Mouse (Mus musculus) neutrophil, adult 65 days (primary cell): Measurements from ENCODE around the gene Ccnjl. TPM values are rescaled to one million over a fixed set of nuclear protein-coding genes. Genes with fewer than 3 reads are reported as not detected.

Source experiments
- total RNA-seq: library from RNA; stranded (reverse); gene quantifications from 2 replicates; pipeline ENCODE4 v1.2.4, GENCODE M21; 2023

Ccnjl gene
- 0.66 TPM in 1 of 2 replicates, not detected in the other for total RNA-seq

GRCm38 (mm10) chr11:43528683-43529499 is at the start of gene Ccnjl:
Gene Ccnjl (plus strand): TSS chr11:43528784.

GRCm38 (mm10) chr11:43586324-43587090 is 57.9 kb downstream of the Ccnjl start, which contains the start of gene 4933415A04Rik:
Gene 4933415A04Rik (plus strand): TSS chr11:43587040.

GRCm38 (mm10) chr11:43601440-43601839 is 72.9 kb downstream of the Ccnjl start, which contains the start of gene Fabp6:
Gene Fabp6 (minus strand): TSS chr11:43601540.

Other genes starting within 250 kb of the Ccnjl start
- gene Pttg1, start 102.5 kb upstream of the Ccnjl start, total RNA-seq, result 40.3 and 46.6 TPM in 2 replicates
- 103 and 123 TPM in 2 replicates for gene Slu7, start 95.0 kb upstream of the Ccnjl start, total RNA-seq
- gene C1qtnf2, start 54.5 kb upstream of the Ccnjl start, total RNA-seq, result not detected in 2 replicates
- not detected in 2 replicates for gene 4933415A04Rik, start 58.3 kb downstream of the Ccnjl start, total RNA-seq
- not detected in 2 replicates for gene Fabp6, start 72.8 kb downstream of the Ccnjl start, total RNA-seq
- 33.1 and 39.4 TPM in 2 replicates for gene Pwwp2a, start 153.2 kb downstream of the Ccnjl start, total RNA-seq
- 42.8 and 45.0 TPM in 2 replicates for gene Ttc1, start 219.2 kb downstream of the Ccnjl start, total RNA-seq